Mouse (Mus musculus): ENCODE results near the gene Hist1h2ap.
"Not testable (repeated sequence)": the region's sequence is repeated elsewhere in the genome, so short reads cannot be mapped to it uniquely, and the experiment has no call there.

Hist1h2ap gene

DNA sequence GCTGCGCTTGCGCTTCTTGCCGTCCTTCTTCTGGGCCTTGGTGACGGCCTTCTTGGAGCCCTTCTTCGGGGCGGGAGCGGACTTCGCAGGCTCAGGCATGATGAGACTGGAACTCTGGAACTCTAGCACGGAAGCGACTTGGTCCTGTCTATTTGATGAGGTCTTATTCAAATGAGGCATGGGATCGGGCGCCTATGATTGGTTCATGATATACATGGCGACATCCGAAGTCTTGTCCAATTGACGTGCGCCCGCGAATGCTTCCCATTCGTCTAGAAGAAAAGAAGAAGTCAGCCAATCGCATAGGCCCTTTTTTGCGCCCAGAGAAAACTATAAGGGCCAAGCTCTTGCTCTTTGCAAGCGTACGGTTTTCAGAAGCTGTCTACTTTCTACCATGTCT lies 23.2 kb downstream of the Hist1h2ap start, which contains the start of the genes Hist1h2bq and Hist1h2ao:
Gene Hist1h2bq (minus strand): TSS at position 125 of the 400 bp plus-strand sequence.
Gene Hist1h2ao (plus strand): TSS at position 393 of the 400 bp plus-strand sequence.
- not testable (repeated sequence) for DNase-seq (ENCODE audit: low spot score in 2 of 2)

DNA sequence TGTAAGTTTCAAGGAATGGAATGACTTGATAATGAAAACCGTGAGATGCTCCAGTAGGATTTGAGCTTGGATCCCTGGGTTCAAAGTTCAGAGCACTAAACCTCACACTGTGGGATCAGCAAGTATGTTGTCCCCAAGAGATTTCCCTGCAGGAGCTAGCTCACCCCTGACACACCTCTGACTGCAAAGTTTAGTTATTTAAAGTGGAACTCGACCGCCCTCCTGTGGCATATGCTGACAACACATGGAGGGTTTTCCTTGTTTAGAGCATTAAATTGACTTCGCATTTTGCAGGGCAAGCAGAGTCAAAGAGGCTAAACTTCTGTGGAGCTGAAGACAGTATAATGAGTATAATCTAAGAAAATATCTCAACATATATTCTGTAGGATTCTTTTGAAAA lies 30.2 kb downstream of the Hist1h2ap start:
- not testable (repeated sequence) for DNase-seq (ENCODE audit: low spot score in 2 of 2)

DNA sequence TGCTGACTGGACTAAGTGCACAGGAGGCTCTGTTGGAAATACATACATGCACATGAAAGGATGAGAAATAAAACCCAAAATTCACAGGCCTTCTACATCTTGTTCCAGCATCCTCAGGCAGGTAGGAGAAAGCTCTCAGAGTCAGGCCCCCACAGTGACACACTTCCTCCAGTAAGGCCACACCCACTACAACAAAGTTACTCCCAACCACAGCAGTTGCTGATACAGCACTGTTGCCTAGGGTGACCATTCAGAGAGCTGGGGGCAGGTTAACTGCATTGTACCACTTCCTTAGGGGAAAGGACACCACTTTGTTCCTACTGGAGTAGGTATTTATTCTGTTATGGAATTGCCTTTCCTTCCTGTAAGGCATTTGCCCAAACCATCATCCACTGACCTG lies 36.1 kb downstream of the Hist1h2ap start:
- not testable (repeated sequence) for DNase-seq (ENCODE audit: low spot score in 2 of 2)

DNA sequence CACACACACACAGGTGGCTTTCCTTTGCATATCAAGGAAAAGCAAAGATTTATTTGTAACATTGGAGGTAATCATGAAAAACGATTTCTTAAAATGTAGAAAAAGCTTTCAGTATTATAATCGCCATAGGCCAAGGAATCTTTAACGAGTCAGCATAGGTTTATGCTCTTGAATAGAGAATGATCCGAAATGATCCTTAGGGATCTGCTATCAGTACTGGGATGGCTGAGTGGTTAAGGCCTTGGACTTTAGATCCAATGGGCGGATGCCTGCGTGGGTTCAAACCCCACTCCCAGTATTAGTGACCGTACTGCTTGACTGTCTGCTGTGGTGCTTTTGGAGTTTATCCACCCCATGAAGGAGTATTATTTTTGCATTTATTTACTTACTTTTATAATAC lies 37.7 kb downstream of the Hist1h2ap start:
- DNase-seq (ENCODE audit: low spot score in 2 of 2): no peak

DNA sequence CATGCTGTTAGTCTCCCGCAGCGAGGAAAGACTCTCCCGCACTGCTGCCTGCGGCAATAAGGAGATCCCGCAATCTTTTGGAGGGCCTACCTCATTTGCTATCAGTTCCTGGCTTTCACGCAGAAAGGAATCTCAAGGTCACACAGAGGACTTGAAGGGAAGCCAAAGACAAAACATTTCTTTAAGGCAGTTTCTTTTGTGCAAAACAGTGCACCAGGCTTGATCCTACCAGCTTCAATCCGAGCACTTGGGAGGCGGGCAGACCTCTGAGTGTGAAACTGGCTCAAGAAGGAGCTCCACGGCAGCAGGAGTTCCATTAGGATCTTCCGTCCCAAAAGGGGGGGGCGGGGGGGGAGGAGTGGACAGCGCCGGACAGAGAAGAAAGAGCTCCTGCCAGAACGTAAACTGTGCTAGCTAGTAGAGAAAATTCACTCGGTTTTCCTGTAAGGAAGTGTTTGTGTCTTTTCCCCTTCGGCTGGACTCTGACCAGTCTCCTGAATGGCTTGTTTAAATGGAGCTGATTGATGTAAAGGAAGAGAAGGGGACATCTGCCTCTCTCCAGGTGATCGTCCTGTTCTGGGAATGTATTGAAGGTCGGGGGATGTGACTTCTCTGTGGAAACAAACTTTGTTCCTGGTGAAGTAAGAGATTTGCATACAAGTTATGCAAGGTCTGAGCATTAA lies 42.6 kb downstream of the Hist1h2ap start:
- peak in 1 of 2 experiments; percentile 12 for DNase-seq (ENCODE audit: low spot score in 2 of 2)

DNA sequence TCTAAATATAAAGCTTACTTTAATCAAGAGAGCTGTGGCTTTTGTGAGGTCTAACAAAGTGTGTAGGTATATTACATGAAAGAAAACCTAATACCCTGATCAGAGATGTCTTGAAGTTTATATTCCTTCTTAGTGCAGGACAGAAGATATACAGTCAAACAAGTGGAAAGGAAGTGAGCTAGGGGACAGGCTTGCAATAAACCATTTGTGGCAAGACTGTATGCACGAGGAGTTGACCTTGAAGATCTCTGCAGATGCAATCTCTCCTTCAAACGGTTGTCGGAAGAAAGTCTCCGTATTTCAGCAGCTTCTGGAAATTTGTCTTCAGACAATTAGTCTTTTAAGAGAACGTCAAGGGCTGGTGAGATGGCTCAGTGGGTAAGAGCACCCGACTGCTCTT lies 43.4 kb downstream of the Hist1h2ap start:
- peak in 1 of 2 experiments; percentile 3 for DNase-seq (ENCODE audit: low spot score in 2 of 2)

DNA sequence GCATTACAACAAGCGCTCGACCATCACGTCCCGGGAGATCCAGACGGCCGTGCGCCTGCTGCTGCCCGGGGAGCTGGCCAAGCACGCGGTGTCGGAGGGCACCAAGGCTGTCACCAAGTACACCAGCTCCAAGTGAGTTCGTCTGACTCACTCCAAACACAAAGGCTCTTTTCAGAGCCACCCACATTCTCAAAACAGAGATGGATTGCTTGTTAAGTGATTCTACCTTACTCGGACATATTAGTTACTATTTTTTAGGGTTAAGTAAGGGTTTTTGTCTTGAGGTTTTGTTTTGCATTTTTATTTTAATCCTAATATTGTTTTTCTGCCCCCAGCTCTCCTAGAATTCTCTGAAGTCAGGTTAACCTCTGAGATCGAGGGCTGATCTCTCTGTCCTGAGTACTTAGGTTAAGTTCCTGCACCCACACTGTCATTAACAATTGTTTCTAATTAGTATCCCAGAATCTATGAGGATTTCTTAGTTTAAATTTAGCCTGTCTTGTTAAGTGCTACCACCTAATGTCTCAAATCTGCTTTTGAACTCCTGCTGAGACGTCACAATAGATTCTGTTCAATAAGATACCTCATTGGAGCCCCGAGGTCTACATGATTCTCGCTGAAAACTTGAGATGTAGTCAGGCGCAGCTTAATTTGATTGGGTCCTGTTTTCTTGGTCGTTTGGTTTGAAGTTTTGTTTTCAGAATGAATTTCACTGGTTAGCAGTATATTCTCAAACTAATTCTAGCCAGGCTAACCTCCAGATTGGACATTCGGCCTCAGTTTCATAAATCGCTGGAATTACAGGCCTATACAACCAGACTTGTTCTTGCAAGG lies 45.3 kb downstream of the Hist1h2ap start:
- peak; percentile 26 to 32 for DNase-seq (ENCODE audit: low spot score in 2 of 2)

DNA sequence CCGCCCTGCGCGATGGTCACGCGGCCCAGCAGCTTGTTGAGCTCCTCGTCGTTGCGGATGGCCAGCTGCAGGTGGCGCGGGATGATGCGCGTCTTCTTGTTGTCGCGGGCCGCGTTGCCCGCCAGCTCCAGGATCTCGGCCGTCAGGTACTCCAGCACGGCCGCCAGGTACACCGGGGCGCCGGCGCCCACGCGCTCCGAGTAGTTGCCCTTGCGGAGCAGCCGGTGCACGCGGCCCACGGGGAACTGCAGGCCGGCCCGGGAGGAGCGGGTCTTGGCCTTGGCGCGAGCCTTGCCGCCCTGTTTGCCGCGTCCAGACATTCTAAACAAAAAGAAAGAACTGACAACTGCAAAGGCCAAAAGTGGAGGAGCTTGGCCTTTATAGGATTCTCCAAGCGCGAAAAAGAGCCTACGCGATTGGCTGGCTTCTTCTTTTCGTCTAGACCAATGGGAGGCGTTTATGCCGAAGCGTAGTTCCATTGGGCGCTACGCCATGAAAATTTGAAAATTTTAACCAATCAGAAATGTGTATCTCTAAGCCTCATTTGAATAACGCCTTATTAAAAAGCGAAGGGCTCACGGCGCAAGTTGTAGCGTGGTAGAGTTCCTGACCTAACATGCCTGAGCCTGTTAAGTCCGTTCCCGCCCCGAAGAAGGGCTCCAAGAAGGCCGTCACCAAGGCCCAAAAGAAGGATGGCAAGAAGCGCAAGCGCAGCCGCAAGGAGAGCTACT lies 46.2 kb downstream of the Hist1h2ap start, which contains the start of the genes Hist1h2an and Hist1h2bp:
Gene Hist1h2an (minus strand): TSS at position 320 of the 731 bp plus-strand sequence.
Gene Hist1h2bp (plus strand): TSS at position 563 of the 731 bp plus-strand sequence.
- DNase-seq (ENCODE audit: low spot score in 2 of 2): peak; percentile 84 to 88

DNA sequence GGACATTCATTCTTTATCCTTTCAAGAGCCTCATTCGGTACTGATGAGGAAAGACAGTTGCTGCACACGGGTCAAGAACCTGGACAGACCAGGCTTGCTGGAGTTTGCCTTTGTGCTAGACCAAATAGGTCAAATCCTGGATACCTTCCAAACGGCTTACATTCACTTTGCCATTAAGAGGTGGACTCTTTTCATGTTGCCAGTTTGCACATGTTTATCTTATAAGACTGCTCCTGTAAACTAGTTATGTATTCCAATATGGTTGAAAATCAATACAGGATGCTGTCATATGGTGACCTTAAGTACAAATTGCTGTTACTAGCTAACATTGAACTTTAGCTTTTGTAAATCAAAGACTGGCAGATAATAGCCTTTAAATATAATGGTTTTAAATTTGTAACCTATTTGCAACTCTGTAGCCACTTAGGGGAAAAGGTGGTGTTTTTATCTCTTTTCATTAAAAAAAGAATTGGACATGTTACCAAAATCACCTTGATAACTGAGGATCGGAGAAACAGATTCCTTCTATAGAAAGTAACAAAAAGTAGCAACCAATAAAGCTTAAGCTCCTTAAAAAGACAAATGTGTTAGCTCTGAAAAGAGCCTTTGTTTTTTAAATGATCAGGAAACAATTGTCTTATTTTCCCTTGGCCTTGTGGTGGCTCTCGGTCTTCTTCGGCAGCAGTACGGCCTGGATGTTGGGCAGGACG lies 47.0 kb downstream of the Hist1h2ap start:
- peak in 1 of 2 experiments; percentile 41 for DNase-seq (ENCODE audit: low spot score in 2 of 2)

DNA sequence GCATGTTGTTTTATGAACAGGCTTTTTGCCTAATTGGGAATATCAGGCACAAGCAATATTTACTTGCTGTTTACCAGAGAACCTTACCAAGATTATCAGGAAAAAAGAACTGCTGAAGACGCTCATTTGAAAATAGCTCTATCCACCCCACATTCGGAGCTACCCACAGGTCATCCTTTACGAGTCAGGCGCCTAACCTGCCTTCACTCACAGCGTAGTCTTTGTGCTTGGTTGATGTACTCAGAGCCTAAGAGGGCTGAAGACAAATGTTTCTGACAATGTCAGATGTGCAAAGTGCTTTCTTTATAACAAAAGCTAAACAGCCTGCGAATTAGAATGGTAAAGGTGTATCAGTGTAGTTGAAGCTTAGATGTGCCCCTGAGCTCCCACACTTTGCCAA lies 49.0 kb downstream of the Hist1h2ap start:
- peak in 1 of 2 experiments; percentile 30 for DNase-seq (ENCODE audit: low spot score in 2 of 2)

DNA sequence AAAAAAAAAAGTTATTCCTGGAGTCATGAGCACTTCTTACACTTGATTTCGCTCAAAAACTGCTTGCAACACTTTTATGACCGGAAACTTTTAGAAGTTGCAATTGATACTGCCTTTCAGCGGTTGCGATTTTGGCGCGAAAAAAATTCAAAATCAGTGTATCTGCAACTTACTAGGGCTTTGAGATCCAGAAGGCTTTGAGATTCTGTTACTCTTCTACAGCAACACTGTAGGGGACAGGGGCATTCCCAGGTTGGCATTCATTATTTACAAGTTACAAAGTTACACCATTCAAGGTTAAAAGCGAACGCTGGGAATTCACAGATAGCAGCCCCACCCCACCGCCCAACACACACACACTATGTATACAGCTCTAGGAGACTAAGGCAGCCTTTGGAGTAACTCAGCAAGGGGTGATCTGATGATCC lies 49.6 kb downstream of the Hist1h2ap start:
- DNase-seq (ENCODE audit: low spot score in 2 of 2): peak; percentile 62 to 69

DNA sequence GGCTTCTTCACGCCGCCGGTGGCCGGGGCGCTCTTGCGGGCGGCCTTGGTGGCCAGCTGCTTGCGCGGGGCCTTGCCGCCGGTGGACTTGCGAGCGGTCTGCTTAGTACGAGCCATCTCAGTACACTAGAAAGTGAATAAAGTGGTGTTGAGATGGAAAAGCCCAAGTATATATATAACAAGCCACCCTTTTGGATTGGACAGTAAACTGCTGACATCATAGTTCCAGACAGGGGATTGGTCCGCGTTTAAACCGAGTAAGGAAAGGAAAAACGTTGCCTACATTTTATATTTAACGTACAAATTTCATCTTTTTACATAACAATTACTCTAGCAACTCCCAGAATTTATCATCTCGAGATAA lies 50.1 kb downstream of the Hist1h2ap start, which contains the start of gene Hist1h3i:
Gene Hist1h3i (minus strand): TSS at position 116 of the 363 bp plus-strand sequence.
- peak; percentile 68 to 71 for DNase-seq (ENCODE audit: low spot score in 2 of 2)

Measured in spleen, postnatal 10 days (tissue).